Mouse (Mus musculus) liver, embryonic 14.5 days (tissue): Measurements from ENCODE around the gene Rrp9. TPM values are rescaled to one million over a fixed set of nuclear protein-coding genes. Genes with fewer than 3 reads are reported as not detected.

ENCODE experiments used
- ATAC-seq: fragments of 200-750 bp; cut with Nextera tagmentation; 2 replicates; pipeline ENCODE4 v1.8.0; 2017; ENCODE audit warnings: moderate number of reproducible peaks, mild to moderate bottlenecking, moderate library complexity; ENCODE audit not compliant: insufficient read depth
- DNase-seq, 3 experiments: peaks; one replicate each; pipeline ENCODE4 v3.0.0-alpha.2; 2012 to 2013; ENCODE audit warnings: low read depth in 3 of 3, low spot score in 3 of 3
- H3K27ac ChIP-seq: fragments of 300-500 bp; sonication (generic); 2 replicates; pipeline ENCODE4 v1.5.1; 2014; ENCODE audit warnings: moderate library complexity, mild to moderate bottlenecking, control low read depth, inconsistent platforms
- H3K27me3 ChIP-seq: fragments of 300-500 bp; sonication (generic); 2 replicates; pipeline ENCODE4 v1.6.1; 2014; ENCODE audit warnings: mild to moderate bottlenecking, low read length, moderate library complexity; ENCODE audit not compliant: control insufficient read depth, insufficient read depth
- H3K36me3 ChIP-seq: fragments of 300-500 bp; sonication (generic); replicated peaks from 2 replicates; pipeline ENCODE4 v1.6.1; 2014; ENCODE audit warnings: low read depth; ENCODE audit not compliant: control insufficient read depth, insufficient read depth
- H3K4me1 ChIP-seq, 2 experiments: fragments of 200-500 bp in 1 of 2; fragments of 300-500 bp in 1 of 2; sonication (generic) in 1 of 2; replicated peaks; 2 replicates each; pipeline ENCODE4 v1.6.1; 2012 to 2014; ENCODE audit warnings: antibody characterized with exemption in 1 of 2, inconsistent platforms in 1 of 2, low read length in 1 of 2; ENCODE audit not compliant: control insufficient read depth in 2 of 2, insufficient read depth in 2 of 2
- H3K4me2 ChIP-seq: fragments of 300-500 bp; sonication (generic); 2 replicates; pipeline ENCODE4 v1.6.1; 2014; ENCODE audit warnings: low read depth, mild to moderate bottlenecking, control low read depth, moderate library complexity
- H3K4me3 ChIP-seq, 2 experiments: fragments of 200-500 bp in 1 of 2; fragments of 300-500 bp in 1 of 2; sonication (generic) in 1 of 2; 2 replicates each; pipeline ENCODE4 v1.5.1; 2012 to 2014; ENCODE audit warnings: low read depth in 2 of 2, low read length in 2 of 2, mild to moderate bottlenecking in 2 of 2, control low read depth in 1 of 2, inconsistent platforms in 1 of 2, moderate library complexity in 1 of 2; ENCODE audit not compliant: insufficient read depth in 1 of 2
- H3K9ac ChIP-seq: fragments of 300-500 bp; sonication (generic); replicated peaks from 2 replicates; pipeline ENCODE4 v1.6.1; 2014; ENCODE audit warnings: mild to moderate bottlenecking, control low read depth, moderate library complexity
- H3K9me3 ChIP-seq: fragments of 300-500 bp; sonication (generic); 2 replicates; pipeline ENCODE4 v1.6.1; 2016; ENCODE audit warnings: low read length, mixed read lengths; ENCODE audit not compliant: control insufficient read depth
- CTCF ChIP-seq: IDR thresholded peaks from 2 replicates; pipeline ENCODE4 v1.5.1; 2016; ENCODE audit warnings: antibody characterized with exemption, low read depth, control low read depth
- EP300 ChIP-seq: IDR thresholded peaks from 2 replicates; pipeline ENCODE4 v1.6.1; 2016; ENCODE audit warnings: antibody characterized with exemption, low read depth
- WGBS: fragments of 180-500 bp; shearing (Covaris S2); extraction: QIAGEN DNeasy Blood & Tissue Kit; methylation state at CpG from one replicate; pipeline ENCODE4 v1.1.7; 2014; ENCODE audit not compliant: insufficient replicate concordance; 5-methylcytosine and 5-hydroxymethylcytosine counted together
- polyA plus RNA-seq, 2 experiments: library from polyadenylated mRNA; depleted of rRNA in 1 of 2; stranded (reverse) in 1 of 2; unstranded in 1 of 2; fragments of >200 nt; fragmentation: Nextera tagmentation in 1 of 2; extraction: Ambion mirVana in 1 of 2; gene quantifications; 2 replicates each; pipeline versions ENCODE4 v1.2.1 to v1.2.3; 2012 to 2014

The Rrp9 gene
- polyA plus RNA-seq, 2 experiments = 18.8 to 22.1 TPM

DNA sequence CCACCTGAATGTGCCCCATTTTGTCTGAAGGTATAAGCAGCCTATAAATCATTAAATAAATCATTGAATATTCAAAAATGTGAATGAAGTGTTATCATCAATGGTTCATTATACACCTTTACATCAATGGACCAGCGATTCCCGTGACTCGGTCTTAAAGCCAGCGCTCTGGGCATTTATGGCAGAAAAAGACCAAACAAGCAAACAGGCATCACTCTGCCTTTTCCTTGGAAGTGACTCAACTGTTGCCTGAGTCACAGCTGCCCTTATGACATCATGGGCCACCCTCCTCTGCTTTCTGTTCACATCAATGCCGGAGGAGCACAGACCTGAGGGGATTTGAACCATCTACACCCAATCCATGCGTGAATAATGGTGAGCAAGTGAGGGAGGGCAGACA is 23.9 kb downstream of the Rrp9 start, which contains the start of gene Iqcf1:
Gene Iqcf1, plus strand, starts transcription at position 301 of the 400 bp plus-strand sequence.
- ATAC-seq (no peak), DNase-seq (no peak)
- 79% methylated on average over 6 of the region's 6 CpGs for WGBS
- H3K4me2 ChIP-seq = no peak within 1 kb of the TSS
- TF ChIP-seq EP300 (no peak), CTCF (no peak)
- no peaks in the 10 kb centered on the region for H3K9me3 ChIP-seq
- no peaks in the 10 kb centered on the region for H3K36me3 ChIP-seq
- no peak within 1 kb of the TSS for H3K27ac ChIP-seq
- no peaks in the 10 kb centered on the region for H3K27me3 ChIP-seq
- no peaks in the 10 kb centered on the region for H3K4me1 ChIP-seq
- no peak within 1 kb of the TSS for H3K9ac ChIP-seq
- no peak within 1 kb of the TSS for H3K4me3 ChIP-seq

DNA sequence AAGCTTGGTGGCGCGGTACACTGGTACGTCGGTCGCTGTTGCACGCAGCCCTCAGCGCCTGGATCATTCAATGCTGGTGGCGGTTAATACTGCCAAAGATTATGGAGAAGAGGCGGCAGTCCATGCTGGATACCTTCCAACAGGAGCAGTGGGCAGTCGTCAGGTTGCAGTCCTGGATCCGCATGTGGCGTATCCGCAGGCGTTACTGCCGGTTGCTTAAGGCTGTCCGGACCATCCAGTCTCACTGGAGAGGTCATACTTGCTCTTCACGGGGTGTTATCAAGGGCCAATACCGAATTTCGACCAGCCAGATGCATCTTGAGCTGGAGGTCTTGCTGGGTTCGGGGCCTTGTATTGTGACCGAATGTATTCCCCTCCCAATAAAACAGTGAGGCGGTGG is 26.1 kb downstream of the Rrp9 start:
- no peak for ATAC-seq
- Histone ChIP-seq H3K9ac (no peak overlapping the region), H3K4me1 (no peaks in the 10 kb centered on the region), H3K4me2 (no peak overlapping the region), H3K9me3 (no peaks in the 10 kb centered on the region), H3K27me3 (no peaks in the 10 kb centered on the region), H3K27ac (no peak overlapping the region), H3K4me3 (no peak overlapping the region), H3K36me3 (no peaks in the 10 kb centered on the region)
- DNase-seq = no peak
- TF ChIP-seq EP300 = no peak
- no peak for TF ChIP-seq CTCF
- 73% methylated on average over 22 of the region's 22 CpGs for WGBS

DNA sequence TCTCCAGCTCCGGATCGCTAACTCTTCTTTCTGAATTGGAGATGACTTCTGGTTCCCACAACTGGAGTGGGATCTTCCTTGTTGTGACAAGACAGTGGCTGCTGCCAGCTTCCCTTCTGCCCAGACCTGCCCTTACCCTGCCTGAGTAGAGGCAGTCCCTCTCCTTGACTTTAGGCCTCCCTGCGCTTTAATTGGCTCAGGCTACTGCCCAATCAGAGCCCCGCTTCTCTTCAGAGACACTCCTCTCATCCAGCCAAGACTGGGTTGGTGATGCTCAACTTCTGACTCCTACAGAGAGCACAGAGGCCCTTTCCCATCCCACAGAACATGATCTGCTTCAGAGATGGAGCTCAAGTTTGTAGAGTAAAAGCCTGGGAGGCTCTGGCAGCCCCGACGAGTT is 28.5 kb downstream of the Rrp9 start:
- ATAC-seq = no peak
- no peak for DNase-seq
- Histone ChIP-seq H3K36me3 (no peaks in the 10 kb centered on the region), H3K9ac (no peak overlapping the region), H3K4me3 (no peak overlapping the region), H3K9me3 (no peaks in the 10 kb centered on the region), H3K4me1 (no peaks in the 10 kb centered on the region), H3K27me3 (no peaks in the 10 kb centered on the region), H3K4me2 (no peak overlapping the region), H3K27ac (no peak overlapping the region)
- TF ChIP-seq EP300 = no peak
- no peak for TF ChIP-seq CTCF
- WGBS = 63% methylated on average over 6 of the region's 6 CpGs

DNA sequence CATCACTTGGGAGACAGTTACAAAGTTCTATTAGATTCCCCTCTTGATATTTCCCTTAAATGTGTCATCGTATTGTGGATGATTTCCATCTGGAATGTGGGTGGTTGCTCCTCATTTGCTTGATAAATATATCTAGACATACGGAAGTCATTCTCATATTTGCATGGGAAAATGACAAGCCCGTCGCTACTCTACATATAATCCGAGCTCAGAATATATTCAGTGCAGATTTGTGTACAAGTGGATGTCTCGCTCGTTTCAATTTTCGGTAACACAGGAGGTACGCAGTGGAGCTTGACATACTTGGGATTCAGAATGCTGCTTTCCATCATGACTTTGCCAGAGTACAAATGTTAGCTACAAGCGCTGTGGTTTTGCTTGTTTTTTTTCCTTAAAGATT is 33.6 kb downstream of the Rrp9 start:
- TF ChIP-seq EP300 = no peak
- TF ChIP-seq CTCF = no peak
- ATAC-seq (no peak), DNase-seq (no peak)
- Histone ChIP-seq H3K27ac (no peak overlapping the region), H3K9ac (no peak overlapping the region), H3K27me3 (no peaks in the 10 kb centered on the region), H3K4me2 (no peak overlapping the region), H3K4me1 (peaks cover 0 to 5% of the 10 kb centered on the region in 2 experiments; a peak in 1 of 4 replicates), H3K9me3 (no peaks in the 10 kb centered on the region), H3K4me3 (no peak overlapping the region), H3K36me3 (no peaks in the 10 kb centered on the region)
- 76% methylated on average over 10 of the region's 10 CpGs for WGBS

GRCm38 (mm10) chr9:106512729-106513450 is 37.1 kb downstream of the Rrp9 start:
- Histone ChIP-seq H3K27me3 (no peaks in the 10 kb centered on the region), H3K4me2 (no peak overlapping the region), H3K4me1 (peaks cover 0 to 5% of the 10 kb centered on the region in 2 experiments; a peak in 1 of 4 replicates), H3K4me3 (no peak overlapping the region), H3K9ac (no peak overlapping the region), H3K27ac (no peak overlapping the region), H3K9me3 (no peaks in the 10 kb centered on the region), H3K36me3 (no peaks in the 10 kb centered on the region)
- TF ChIP-seq CTCF = no peak
- no peak for TF ChIP-seq EP300
- no peak for ATAC-seq
- no peak for DNase-seq
- WGBS = 41% methylated on average over 13 of the region's 13 CpGs
